Mouse (Mus musculus): ENCODE measurements around the gene Gm49353. TPM values are rescaled to one million over a fixed set of nuclear protein-coding genes. Genes with fewer than 3 reads are reported as not detected.

The Gm49353 gene
- polyA plus RNA-seq (2014; fragmentation: Illumina TruSeq; extraction: RNeasy Lipid Tissue Mini Kit (QIAGEN cat#74804); ENCODE audit: low read depth, low replicate concordance): not detected

DNA sequence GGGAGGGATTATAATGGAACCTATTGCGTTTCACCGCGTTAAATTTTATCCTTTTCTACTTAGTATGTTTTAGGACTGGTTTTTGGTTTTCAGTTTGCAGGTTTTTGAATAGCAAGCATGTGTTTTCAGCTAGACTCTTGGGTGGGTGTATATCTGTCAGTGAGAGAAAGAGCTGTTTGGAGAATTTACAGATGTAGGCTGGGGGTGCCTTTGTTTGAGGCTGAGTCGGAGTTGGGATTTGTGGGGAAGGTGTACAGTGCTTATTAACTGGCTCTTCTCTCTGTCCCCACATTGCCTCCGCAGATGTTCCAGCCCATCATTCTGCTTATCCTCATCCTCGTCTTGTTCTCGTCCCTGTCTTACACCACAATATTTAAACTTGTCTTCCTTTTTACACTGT is at the start of gene Gm49353:
Gene Gm49353, plus strand, starts transcription at position 313 of the 400 bp plus-strand sequence.

GRCm38 (mm10) chr10:29211453-29211852 is 12.7 kb downstream of the Gm49353 start, which contains the start of gene 9330159F19Rik:
Gene 9330159F19Rik (plus strand): TSS chr10:29211606.

Other genes with a start within 250 kb of the Gm49353 start
- not detected for gene 2310057J18Rik, start 212.7 kb upstream of the Gm49353 start, polyA plus RNA-seq (2014; fragmentation: Illumina TruSeq; extraction: RNeasy Lipid Tissue Mini Kit (QIAGEN cat#74804); ENCODE audit: low read depth, low replicate concordance)
- not detected for gene Soga3, start 55.1 kb upstream of the Gm49353 start, polyA plus RNA-seq (2014; fragmentation: Illumina TruSeq; extraction: RNeasy Lipid Tissue Mini Kit (QIAGEN cat#74804); ENCODE audit: low read depth, low replicate concordance)
- not detected for gene 9330159F19Rik, start 12.7 kb downstream of the Gm49353 start, polyA plus RNA-seq (2014; fragmentation: Illumina TruSeq; extraction: RNeasy Lipid Tissue Mini Kit (QIAGEN cat#74804); ENCODE audit: low read depth, low replicate concordance)
- gene Echdc1, start 114.2 kb downstream of the Gm49353 start, polyA plus RNA-seq (2014; fragmentation: Illumina TruSeq; extraction: RNeasy Lipid Tissue Mini Kit (QIAGEN cat#74804); ENCODE audit: low read depth, low replicate concordance): 201 TPM
- 81.6 TPM for gene Rnf146, start 163.5 kb downstream of the Gm49353 start, polyA plus RNA-seq (2014; fragmentation: Illumina TruSeq; extraction: RNeasy Lipid Tissue Mini Kit (QIAGEN cat#74804); ENCODE audit: low read depth, low replicate concordance)

All from kidney, adult 10 weeks (tissue).